Mouse (Mus musculus) midbrain, embryonic 11.5 days (tissue): Measurements from ENCODE around the gene Cd44. TPM values are rescaled to one million over a fixed set of nuclear protein-coding genes. Genes with fewer than 3 reads are reported as not detected.

Experiments used
- ATAC-seq: fragments of 200-750 bp; cut with Nextera tagmentation; 2 replicates; pipeline ENCODE4 v1.8.0; 2017; ENCODE audit warnings: moderate TSS enrichment, moderate library complexity; ENCODE audit not compliant: low FRiP score
- DNase-seq: peaks from one replicate; pipeline ENCODE4 v3.0.0; 2015; ENCODE audit warnings: low spot score; ENCODE audit errors: missing footprints
- H3K27ac ChIP-seq: fragments of 300-500 bp; sonication (generic); 2 replicates; pipeline ENCODE4 v1.5.1; 2014; ENCODE audit warnings: low read depth, low read length
- H3K27me3 ChIP-seq: fragments of 300-500 bp; sonication (generic); 2 replicates; pipeline ENCODE4 v1.6.1; 2014; ENCODE audit warnings: mild to moderate bottlenecking, low read length, moderate library complexity, mixed read lengths; ENCODE audit not compliant: control insufficient read depth, insufficient read depth
- H3K36me3 ChIP-seq: fragments of 300-500 bp; sonication (generic); 2 replicates; pipeline ENCODE4 v1.6.1; 2014; ENCODE audit warnings: mild to moderate bottlenecking, low read length, moderate library complexity, mixed read lengths; ENCODE audit not compliant: control insufficient read depth, insufficient read depth
- H3K4me1 ChIP-seq: fragments of 300-500 bp; sonication (generic); 2 replicates; pipeline ENCODE4 v1.6.1; 2014; ENCODE audit warnings: low read length; ENCODE audit not compliant: control insufficient read depth, insufficient read depth
- H3K4me2 ChIP-seq: fragments of 300-500 bp; sonication (generic); 2 replicates; pipeline ENCODE4 v1.6.1; 2014; ENCODE audit warnings: mild to moderate bottlenecking, moderate library complexity
- H3K4me3 ChIP-seq: fragments of 300-500 bp; sonication (generic); 2 replicates; pipeline ENCODE4 v1.5.1; 2014; ENCODE audit warnings: low read depth, low read length
- H3K9ac ChIP-seq: fragments of 300-500 bp; sonication (generic); 2 replicates; pipeline ENCODE4 v1.6.1; 2014; ENCODE audit warnings: low read length
- H3K9me3 ChIP-seq: fragments of 300-500 bp; sonication (generic); 2 replicates; pipeline ENCODE4 v1.6.1; 2016; ENCODE audit warnings: low read length; ENCODE audit not compliant: control insufficient read depth
- WGBS: fragments of 180-500 bp; shearing (Covaris S2); extraction: QIAGEN DNeasy Blood & Tissue Kit; methylation state at CpG from one replicate; pipeline ENCODE4 v1.1.7; 2014; 5-methylcytosine and 5-hydroxymethylcytosine counted together
- polyA plus RNA-seq: library from polyadenylated mRNA; unstranded; fragments of >200 nt; fragmentation: Nextera tagmentation; extraction: Ambion mirVana; gene quantifications from 2 replicates; pipeline ENCODE4 v1.2.1, GENCODE M21; 2014

Gene Cd44
- polyA plus RNA-seq, 1 experiment from 2014 or later = 3.0 TPM

GRCm38 (mm10) chr2:102872436-102872835, 29.0 kb downstream of the Cd44 start:
- no peaks in the 10 kb centered on the region for H3K27me3 ChIP-seq
- WGBS = 88% methylated on average over 2 of the region's 2 CpGs
- H3K4me2 ChIP-seq = no peak overlapping the region
- H3K36me3 ChIP-seq = no peaks in the 10 kb centered on the region
- 0 out of 2 replicates have a peak, but pooled peaks cover 2% of the 10 kb centered on the region for H3K4me1 ChIP-seq
- H3K27ac ChIP-seq = no peak overlapping the region
- no peaks in the 10 kb centered on the region for H3K9me3 ChIP-seq
- no peak overlapping the region for H3K9ac ChIP-seq
- H3K4me3 ChIP-seq = no peak overlapping the region
- DNase-seq = no peak
- no peak for ATAC-seq

- H3K4me3 ChIP-seq = no peak overlapping the region
- DNase-seq (no peak), ATAC-seq (no peak)
- no peak overlapping the region for H3K4me2 ChIP-seq
- 80% methylated on average over 2 of the region's 2 CpGs for WGBS
- no peaks in the 10 kb centered on the region for H3K27me3 ChIP-seq
- H3K4me1 ChIP-seq = 0 out of 2 replicates have a peak, but pooled peaks cover 2% of the 10 kb centered on the region
- no peaks in the 10 kb centered on the region for H3K36me3 ChIP-seq
- H3K9ac ChIP-seq = no peak overlapping the region
- H3K27ac ChIP-seq = no peak overlapping the region
- H3K9me3 ChIP-seq = no peaks in the 10 kb centered on the region
Measured at GRCm38 (mm10) chr2:102868444-102868843, 33.0 kb downstream of the Cd44 start.

- no peaks in the 10 kb centered on the region for H3K36me3 ChIP-seq
- DNase-seq = no peak
- 55% methylated on average over 6 of the region's 6 CpGs for WGBS
- H3K9ac ChIP-seq = no peak overlapping the region
- no peak for ATAC-seq
- 0 out of 2 replicates have a peak, but pooled peaks cover 2% of the 10 kb centered on the region for H3K4me1 ChIP-seq
- no peak overlapping the region for H3K4me2 ChIP-seq
- H3K4me3 ChIP-seq = no peak overlapping the region
- no peak overlapping the region for H3K27ac ChIP-seq
- no peaks in the 10 kb centered on the region for H3K27me3 ChIP-seq
- H3K9me3 ChIP-seq = no peaks in the 10 kb centered on the region
Measured at GRCm38 (mm10) chr2:102867396-102868088, 33.9 kb downstream of the Cd44 start.

DNA sequence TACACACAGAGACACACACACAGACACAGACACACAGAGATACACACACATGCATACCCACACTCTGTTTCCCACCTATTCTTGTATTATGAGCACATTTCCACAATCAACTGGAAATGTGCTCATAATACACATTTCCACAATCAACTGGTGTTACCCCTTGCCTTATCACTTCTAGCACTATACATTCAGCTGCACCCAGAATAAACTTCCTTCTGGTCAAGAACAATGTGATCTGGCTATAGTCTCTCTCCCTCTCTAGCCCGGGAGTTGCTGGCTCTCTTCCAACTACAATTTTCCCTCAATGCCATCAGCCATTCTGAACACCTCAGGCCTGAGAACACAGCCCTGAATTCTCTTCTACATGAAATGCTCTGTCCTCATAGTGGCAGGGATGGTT, 34.9 kb downstream of the Cd44 start:
- DNase-seq (no peak), ATAC-seq (no peak)
- H3K9me3 ChIP-seq = no peaks in the 10 kb centered on the region
- no peaks in the 10 kb centered on the region for H3K36me3 ChIP-seq
- 72% methylated on average over 1 of the region's 1 CpGs for WGBS
- H3K9ac ChIP-seq = no peak overlapping the region
- no peak overlapping the region for H3K27ac ChIP-seq
- no peak overlapping the region for H3K4me3 ChIP-seq
- H3K4me1 ChIP-seq = 0 out of 2 replicates have a peak, but pooled peaks cover 2% of the 10 kb centered on the region
- H3K4me2 ChIP-seq = no peak overlapping the region
- no peaks in the 10 kb centered on the region for H3K27me3 ChIP-seq

DNA sequence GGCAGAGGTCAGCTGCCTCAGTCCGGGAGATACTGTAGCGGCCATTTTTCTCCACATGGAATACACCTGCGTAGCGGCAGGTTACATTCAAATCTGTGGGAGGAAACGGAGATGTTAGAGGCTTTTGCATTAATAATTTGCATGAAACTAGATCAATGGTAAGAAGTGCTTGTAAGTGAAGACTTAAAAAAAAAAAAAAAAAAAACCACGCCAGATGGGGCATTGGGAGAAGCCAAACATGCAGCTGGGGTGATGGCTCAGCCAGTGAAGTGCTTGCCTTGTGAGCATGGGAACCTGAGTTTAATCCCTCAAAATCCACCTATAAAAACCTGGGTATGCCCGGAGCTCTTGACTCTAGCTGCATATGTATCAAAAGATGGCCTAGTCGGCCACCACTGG, 36.1 kb downstream of the Cd44 start:
- H3K9me3 ChIP-seq = no peaks in the 10 kb centered on the region
- no peaks in the 10 kb centered on the region for H3K27me3 ChIP-seq
- ATAC-seq (no peak), DNase-seq (no peak)
- 87% methylated on average over 8 of the region's 8 CpGs for WGBS
- H3K36me3 ChIP-seq = no peaks in the 10 kb centered on the region
- H3K4me1 ChIP-seq = 0 out of 2 replicates have a peak, but pooled peaks cover 2% of the 10 kb centered on the region
- H3K9ac ChIP-seq = no peak overlapping the region
- no peak overlapping the region for H3K4me2 ChIP-seq
- H3K4me3 ChIP-seq = no peak overlapping the region
- no peak overlapping the region for H3K27ac ChIP-seq

GRCm38 (mm10) chr2:102864695-102865353, 36.6 kb downstream of the Cd44 start:
- DNase-seq (no peak), ATAC-seq (no peak)
- Histone ChIP-seq H3K4me3 (no peak overlapping the region), H3K9me3 (no peaks in the 10 kb centered on the region), H3K9ac (no peak overlapping the region), H3K4me1 (0 out of 2 replicates have a peak, but pooled peaks cover 2% of the 10 kb centered on the region), H3K27me3 (no peaks in the 10 kb centered on the region), H3K27ac (no peak overlapping the region), H3K36me3 (no peaks in the 10 kb centered on the region), H3K4me2 (no peak overlapping the region)
- 93% methylated on average over 6 of the region's 6 CpGs for WGBS

GRCm38 (mm10) chr2:102864036-102864435, 37.4 kb downstream of the Cd44 start:
- H3K4me2 ChIP-seq = no peak overlapping the region

DNA sequence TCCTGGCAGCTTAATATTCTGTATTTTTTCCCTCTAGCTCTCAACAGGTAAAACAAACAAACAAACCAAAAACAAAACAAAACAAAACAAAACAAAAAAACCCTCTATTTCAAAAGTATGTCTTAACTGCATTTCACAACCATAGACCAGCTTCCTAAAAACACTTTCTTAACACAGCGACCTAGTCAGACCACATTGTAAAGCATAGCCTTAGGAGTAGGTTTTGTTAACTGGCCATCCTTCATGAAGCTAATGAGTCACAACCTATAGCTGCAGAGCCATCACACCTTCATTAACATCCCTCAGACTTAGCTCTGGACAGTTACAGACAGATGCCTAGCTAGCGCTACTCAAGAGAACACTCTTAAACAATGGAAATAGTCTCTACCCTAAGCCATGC, 37.9 kb downstream of the Cd44 start:
- no peak for DNase-seq
- 93% methylated on average over 2 of the region's 2 CpGs for WGBS

More at GRCm38 (mm10) chr2:102864036-102864435, 37.4 kb downstream of the Cd44 start:
- Histone ChIP-seq H3K4me1 (0 out of 2 replicates have a peak, but pooled peaks cover 2% of the 10 kb centered on the region), H3K27ac (no peak overlapping the region), H3K4me3 (no peak overlapping the region), H3K9ac (no peak overlapping the region), H3K36me3 (no peaks in the 10 kb centered on the region), H3K9me3 (no peaks in the 10 kb centered on the region), H3K27me3 (no peaks in the 10 kb centered on the region)
- WGBS = 83% methylated on average over 4 of the region's 4 CpGs
- DNase-seq = no peak
- ATAC-seq = no peak

DNA sequence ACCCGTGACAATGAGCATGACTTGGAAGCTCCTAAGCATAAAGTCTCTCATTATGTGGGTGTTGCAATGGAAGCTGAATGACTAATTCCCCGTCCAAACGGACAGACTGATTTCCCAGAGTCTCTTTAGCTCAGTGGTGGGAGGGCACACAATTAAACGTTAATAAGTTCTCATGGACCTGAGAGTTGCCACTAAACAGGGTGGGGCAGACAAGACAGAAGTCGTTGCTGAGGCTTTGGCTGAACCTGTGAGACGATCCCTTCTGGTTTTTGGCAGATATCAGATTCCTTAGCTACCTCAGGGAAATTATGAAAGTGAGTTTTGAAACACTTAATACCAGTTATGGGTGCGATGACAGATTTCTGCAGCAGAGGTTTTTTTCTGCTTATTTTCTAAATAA, 38.8 kb downstream of the Cd44 start:
- no peaks in the 10 kb centered on the region for H3K27me3 ChIP-seq
- H3K36me3 ChIP-seq = no peaks in the 10 kb centered on the region
- H3K4me3 ChIP-seq = no peak overlapping the region
- no peak overlapping the region for H3K9ac ChIP-seq
- no peak overlapping the region for H3K4me2 ChIP-seq
- no peaks in the 10 kb centered on the region for H3K9me3 ChIP-seq
- ATAC-seq (no peak), DNase-seq (no peak)
- WGBS = 83% methylated on average over 7 of the region's 7 CpGs
- H3K27ac ChIP-seq = no peak overlapping the region
- H3K4me1 ChIP-seq = 0 out of 2 replicates have a peak, but pooled peaks cover 2% of the 10 kb centered on the region

More for the DNA sequence above, 37.9 kb downstream of the Cd44 start:
- 0 out of 2 replicates have a peak, but pooled peaks cover 2% of the 10 kb centered on the region for H3K4me1 ChIP-seq
- no peaks in the 10 kb centered on the region for H3K36me3 ChIP-seq
- H3K9me3 ChIP-seq = no peaks in the 10 kb centered on the region
- H3K27me3 ChIP-seq = no peaks in the 10 kb centered on the region
- H3K4me3 ChIP-seq = no peak overlapping the region
- no peak overlapping the region for H3K9ac ChIP-seq
- no peak overlapping the region for H3K4me2 ChIP-seq
- no peak overlapping the region for H3K27ac ChIP-seq
- ATAC-seq = no peak
